Mouse (Mus musculus): Measurements from ENCODE around the gene Tppp3. TPM values are rescaled to one million over a fixed set of nuclear protein-coding genes. Genes with fewer than 3 reads are reported as not detected.

Tppp3 gene
- polyA plus RNA-seq, 1 experiment, result 8.1 TPM

DNA sequence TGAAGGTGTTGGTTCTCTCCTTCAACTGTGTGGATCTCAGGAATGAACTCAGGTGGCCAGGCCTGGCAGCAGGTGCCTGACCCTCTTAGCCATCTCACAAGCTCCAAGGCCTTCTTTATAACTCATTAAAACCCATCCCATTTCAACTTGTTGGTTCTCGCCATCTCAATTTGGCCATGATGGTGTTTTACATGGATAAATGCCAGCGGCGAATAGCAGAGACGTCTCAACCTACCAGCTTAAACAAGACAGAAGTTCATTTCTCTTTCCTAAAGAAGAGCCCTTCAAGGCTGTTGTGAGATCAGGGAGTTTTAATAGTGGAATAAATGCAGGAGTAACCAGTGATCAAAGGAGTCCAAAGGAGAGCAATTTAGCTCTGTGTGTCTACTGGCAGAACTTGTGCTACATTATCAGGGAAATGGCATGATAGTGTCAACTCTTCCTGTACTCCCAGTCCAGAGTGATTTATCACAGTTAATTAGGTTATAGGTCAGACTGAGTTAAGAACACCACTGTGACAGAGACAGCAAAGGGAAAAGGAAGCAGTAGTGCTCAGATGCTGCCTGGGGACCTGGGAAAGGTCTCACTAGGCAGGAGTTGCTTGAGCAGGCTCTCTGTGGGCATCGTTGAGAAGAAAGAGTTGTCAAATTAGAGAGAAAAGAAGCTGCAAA, 34.1 kb downstream of the Tppp3 start:
- Histone ChIP-seq H3K36me3 (ENCODE audit: control insufficient read depth, insufficient read depth, low read length) (no peaks in the 10 kb centered on the region), H3K27ac (ENCODE audit: insufficient read depth, low read length) (no peak overlapping the region), H3K4me1 (ENCODE audit: control insufficient read depth, insufficient read depth, insufficient read length) (no peaks in the 10 kb centered on the region), H3K27me3 (ENCODE audit: control insufficient read depth, insufficient read depth, low read length) (no peaks in the 10 kb centered on the region), H3K4me3 (ENCODE audit: extremely low read depth, insufficient read depth, insufficient read length) (no peak overlapping the region)
- TF ChIP-seq CTCF (IDR thresholded peaks at IDR 0.05; ENCODE audit: extremely low read depth, insufficient read depth, insufficient read length, insufficient replicate concordance) (no peak), POLR2A (IDR thresholded peaks at IDR 0.05; ENCODE audit: low read depth, low read length) (no peak)
- no peak for DNase-seq (ENCODE audit: low read depth in 1 of 2, low spot score in 2 of 2)
- WGBS, result 85% methylated on average over 5 of the region's 5 CpGs

DNA sequence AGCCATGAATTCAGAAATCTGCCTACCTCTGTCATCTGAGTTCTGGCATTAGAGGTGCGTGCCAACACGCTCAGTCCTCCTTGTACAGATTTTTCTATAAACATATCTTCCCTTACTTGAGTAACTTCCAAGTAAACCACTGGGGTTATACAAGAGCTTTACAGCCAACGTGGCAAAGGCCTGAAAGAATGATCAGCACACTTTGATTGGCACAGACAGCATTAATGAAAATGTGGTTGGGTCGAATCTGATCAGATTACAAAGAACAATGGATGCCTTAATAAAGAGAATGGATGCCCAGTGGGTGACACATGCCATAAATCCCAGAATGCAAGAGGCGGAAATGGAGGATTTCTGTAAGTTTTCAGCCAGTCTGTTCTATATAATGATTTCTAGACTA, 35.1 kb downstream of the Tppp3 start:
- TF ChIP-seq CTCF (IDR thresholded peaks at IDR 0.05; ENCODE audit: extremely low read depth, insufficient read depth, insufficient read length, insufficient replicate concordance) (no peak), POLR2A (IDR thresholded peaks at IDR 0.05; ENCODE audit: low read depth, low read length) (no peak)

DNA sequence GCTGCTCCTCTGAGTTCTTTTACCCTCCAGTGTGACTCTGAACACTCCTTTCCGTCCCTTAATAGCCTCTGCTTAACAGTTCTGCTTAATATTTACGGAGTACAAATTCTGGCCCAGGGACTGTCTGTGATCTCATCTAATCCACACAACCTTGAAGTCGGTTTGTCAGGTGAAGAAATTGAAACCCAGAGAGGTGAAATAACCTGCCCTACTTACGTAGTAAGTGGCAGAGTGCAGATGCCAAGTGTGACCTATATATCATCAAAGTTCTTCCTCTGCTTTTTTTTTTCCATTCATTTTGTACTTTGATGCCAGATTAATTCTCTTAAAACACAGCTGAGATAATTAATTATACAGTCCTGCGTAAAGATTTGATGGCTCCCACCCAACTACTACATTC, 37.2 kb downstream of the Tppp3 start:
- Histone ChIP-seq H3K27ac (ENCODE audit: insufficient read depth, low read length) (no peak overlapping the region), H3K4me1 (ENCODE audit: control insufficient read depth, insufficient read depth, insufficient read length) (no peaks in the 10 kb centered on the region), H3K4me3 (ENCODE audit: extremely low read depth, insufficient read depth, insufficient read length) (no peak overlapping the region), H3K36me3 (ENCODE audit: control insufficient read depth, insufficient read depth, low read length) (no peaks in the 10 kb centered on the region), H3K27me3 (ENCODE audit: control insufficient read depth, insufficient read depth, low read length) (no peaks in the 10 kb centered on the region)
- TF ChIP-seq POLR2A (IDR thresholded peaks at IDR 0.05; ENCODE audit: low read depth, low read length) (no peak), CTCF (IDR thresholded peaks at IDR 0.05; ENCODE audit: extremely low read depth, insufficient read depth, insufficient read length, insufficient replicate concordance) (no peak)
- 83% methylated on average over 5 of the region's 5 CpGs for WGBS
- no peak for DNase-seq (ENCODE audit: low read depth in 1 of 2, low spot score in 2 of 2)

More for the DNA sequence above, 35.1 kb downstream of the Tppp3 start:
- Histone ChIP-seq H3K27ac (ENCODE audit: insufficient read depth, low read length) (no peak overlapping the region), H3K27me3 (ENCODE audit: control insufficient read depth, insufficient read depth, low read length) (no peaks in the 10 kb centered on the region), H3K36me3 (ENCODE audit: control insufficient read depth, insufficient read depth, low read length) (no peaks in the 10 kb centered on the region), H3K4me3 (ENCODE audit: extremely low read depth, insufficient read depth, insufficient read length) (no peak overlapping the region), H3K4me1 (ENCODE audit: control insufficient read depth, insufficient read depth, insufficient read length) (no peaks in the 10 kb centered on the region)
- WGBS, result 80% methylated on average over 5 of the region's 5 CpGs
- DNase-seq (ENCODE audit: low read depth in 1 of 2, low spot score in 2 of 2), result no peak

DNA sequence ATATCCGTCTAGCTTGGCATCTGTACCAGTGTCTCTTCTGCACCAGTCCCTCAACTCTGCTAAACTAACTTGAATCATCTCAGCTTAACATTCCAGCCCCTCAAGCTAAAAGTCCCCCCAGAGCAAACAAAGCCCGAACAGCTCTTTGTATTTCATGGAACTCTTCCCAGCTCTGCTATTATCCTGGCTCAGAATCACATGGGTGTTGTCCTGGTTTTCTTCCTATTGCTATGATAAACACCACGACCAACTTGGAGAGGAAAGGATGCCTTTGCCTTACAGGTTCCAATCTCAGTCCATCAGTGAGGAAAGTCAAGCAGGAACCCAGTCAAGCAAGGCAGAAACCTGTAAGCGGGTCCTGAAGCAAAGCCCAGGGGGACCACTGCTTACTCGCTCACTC, 37.8 kb downstream of the Tppp3 start:
- no peak overlapping the region for H3K27ac ChIP-seq (ENCODE audit: insufficient read depth, low read length)
- DNase-seq (ENCODE audit: low read depth in 1 of 2, low spot score in 2 of 2), result no peak
- H3K27me3 ChIP-seq (ENCODE audit: control insufficient read depth, insufficient read depth, low read length), result no peaks in the 10 kb centered on the region
- no peak overlapping the region for H3K4me3 ChIP-seq (ENCODE audit: extremely low read depth, insufficient read depth, insufficient read length)
- H3K4me1 ChIP-seq (ENCODE audit: control insufficient read depth, insufficient read depth, insufficient read length), result no peaks in the 10 kb centered on the region
- no peak for TF ChIP-seq CTCF (IDR thresholded peaks at IDR 0.05; ENCODE audit: extremely low read depth, insufficient read depth, insufficient read length, insufficient replicate concordance)
- no peak for TF ChIP-seq POLR2A (IDR thresholded peaks at IDR 0.05; ENCODE audit: low read depth, low read length)
- no peaks in the 10 kb centered on the region for H3K36me3 ChIP-seq (ENCODE audit: control insufficient read depth, insufficient read depth, low read length)
- 80% methylated on average over 5 of the region's 5 CpGs for WGBS

DNA sequence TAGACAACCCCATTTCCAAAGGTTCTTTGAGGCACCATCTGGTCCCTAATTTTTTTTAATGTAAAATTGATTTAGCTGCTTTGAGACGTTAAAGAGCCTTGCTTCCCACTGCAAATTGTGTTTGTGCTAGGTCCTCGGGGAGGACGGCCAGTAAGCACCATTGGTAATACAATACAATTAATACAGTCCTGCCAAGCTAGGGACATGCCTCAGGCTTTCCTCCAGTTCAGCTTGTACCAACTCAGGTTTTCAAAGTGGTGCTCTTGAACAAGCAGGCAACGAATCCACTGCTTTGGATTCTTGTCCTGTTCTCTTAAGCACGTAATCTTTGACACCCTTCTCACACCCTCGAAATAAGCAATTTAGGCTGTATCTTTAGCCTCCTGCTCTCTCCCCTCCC, 38.3 kb downstream of the Tppp3 start:
- H3K4me1 ChIP-seq (ENCODE audit: control insufficient read depth, insufficient read depth, insufficient read length), result no peaks in the 10 kb centered on the region
- no peak for TF ChIP-seq CTCF (IDR thresholded peaks at IDR 0.05; ENCODE audit: extremely low read depth, insufficient read depth, insufficient read length, insufficient replicate concordance)
- TF ChIP-seq POLR2A (IDR thresholded peaks at IDR 0.05; ENCODE audit: low read depth, low read length), result no peak
- WGBS, result 85% methylated on average over 6 of the region's 6 CpGs
- H3K27ac ChIP-seq (ENCODE audit: insufficient read depth, low read length), result no peak overlapping the region
- H3K4me3 ChIP-seq (ENCODE audit: extremely low read depth, insufficient read depth, insufficient read length), result no peak overlapping the region
- H3K36me3 ChIP-seq (ENCODE audit: control insufficient read depth, insufficient read depth, low read length), result no peaks in the 10 kb centered on the region
- DNase-seq (ENCODE audit: low read depth in 1 of 2, low spot score in 2 of 2), result no peak
- H3K27me3 ChIP-seq (ENCODE audit: control insufficient read depth, insufficient read depth, low read length), result no peaks in the 10 kb centered on the region

DNA sequence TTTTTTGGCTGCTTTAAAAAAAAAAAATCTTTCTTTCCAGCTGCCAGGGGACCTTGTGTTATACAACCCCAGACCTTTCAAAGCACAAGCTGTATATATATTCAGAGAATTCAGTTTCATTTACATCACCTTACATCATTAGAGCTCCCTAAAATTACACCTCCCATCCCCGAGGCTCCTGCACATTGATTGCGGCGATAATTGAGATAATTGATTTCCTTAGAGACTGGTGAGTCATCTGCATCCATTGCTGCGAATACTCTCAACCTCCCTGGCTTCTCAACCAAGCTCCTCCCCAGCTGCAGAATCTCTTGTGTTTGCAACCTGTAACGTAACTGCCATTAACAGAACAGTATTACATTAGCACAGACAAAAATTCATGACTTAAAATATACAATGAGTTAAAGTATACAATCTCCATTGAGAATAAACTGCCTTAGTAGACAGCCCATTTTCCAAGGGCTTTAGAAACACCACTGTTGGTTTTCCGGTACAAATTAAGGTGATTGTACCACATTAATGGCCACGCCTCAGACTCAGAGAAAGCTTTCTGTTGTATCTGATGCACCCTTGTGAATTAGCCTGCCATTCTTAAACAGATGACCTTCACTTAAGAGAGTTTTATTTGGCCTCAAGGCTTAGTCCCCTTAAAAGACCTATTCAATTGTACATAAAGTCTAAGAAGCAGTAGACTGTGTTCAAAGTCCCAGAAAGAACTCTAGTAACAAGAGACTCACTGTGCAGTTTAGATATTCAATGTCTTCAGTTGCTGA, 39.4 kb downstream of the Tppp3 start:
- no peaks in the 10 kb centered on the region for H3K36me3 ChIP-seq (ENCODE audit: control insufficient read depth, insufficient read depth, low read length)
- TF ChIP-seq POLR2A (IDR thresholded peaks at IDR 0.05; ENCODE audit: low read depth, low read length), result no peak
- TF ChIP-seq CTCF (IDR thresholded peaks at IDR 0.05; ENCODE audit: extremely low read depth, insufficient read depth, insufficient read length, insufficient replicate concordance), result no peak
- no peak overlapping the region for H3K4me3 ChIP-seq (ENCODE audit: extremely low read depth, insufficient read depth, insufficient read length)
- no peak overlapping the region for H3K27ac ChIP-seq (ENCODE audit: insufficient read depth, low read length)
- no peaks in the 10 kb centered on the region for H3K4me1 ChIP-seq (ENCODE audit: control insufficient read depth, insufficient read depth, insufficient read length)
- 83% methylated on average over 7 of the region's 7 CpGs for WGBS
- DNase-seq (ENCODE audit: low read depth in 1 of 2, low spot score in 2 of 2), result no peak
- no peaks in the 10 kb centered on the region for H3K27me3 ChIP-seq (ENCODE audit: control insufficient read depth, insufficient read depth, low read length)

DNA sequence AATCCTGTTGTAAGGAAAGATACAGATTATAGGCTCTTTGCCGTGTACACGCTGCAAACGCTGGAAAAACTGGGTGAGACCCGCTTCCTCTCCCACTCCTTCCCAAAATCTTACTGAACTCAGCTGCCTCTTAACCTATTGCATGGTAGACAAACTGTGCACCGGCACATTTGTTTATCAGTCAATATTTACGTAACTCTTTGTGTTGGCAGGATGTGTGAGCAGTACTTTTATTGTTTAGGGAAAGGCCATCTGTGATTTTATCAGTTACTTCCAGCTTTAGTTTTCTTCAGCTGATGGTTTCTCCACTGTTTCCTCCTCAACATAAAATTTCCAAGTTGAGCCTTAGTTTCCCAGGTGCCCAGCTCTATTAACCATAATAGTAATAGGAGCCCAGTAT, 44.4 kb downstream of the Tppp3 start:
- TF ChIP-seq CTCF (IDR thresholded peaks at IDR 0.05; ENCODE audit: extremely low read depth, insufficient read depth, insufficient read length, insufficient replicate concordance) (no peak), POLR2A (IDR thresholded peaks at IDR 0.05; ENCODE audit: low read depth, low read length) (no peak)
- no peak for DNase-seq (ENCODE audit: low read depth in 1 of 2, low spot score in 2 of 2)
- 72% methylated on average over 6 of the region's 6 CpGs for WGBS
- no peaks in the 10 kb centered on the region for H3K4me1 ChIP-seq (ENCODE audit: control insufficient read depth, insufficient read depth, insufficient read length)
- H3K36me3 ChIP-seq (ENCODE audit: control insufficient read depth, insufficient read depth, low read length), result no peaks in the 10 kb centered on the region
- no peak overlapping the region for H3K4me3 ChIP-seq (ENCODE audit: extremely low read depth, insufficient read depth, insufficient read length)
- H3K27me3 ChIP-seq (ENCODE audit: control insufficient read depth, insufficient read depth, low read length), result no peaks in the 10 kb centered on the region
- no peak overlapping the region for H3K27ac ChIP-seq (ENCODE audit: insufficient read depth, low read length)

Measured in spleen, adult 2 months (tissue).